Mouse (Mus musculus): ENCODE results near the gene Fezf2. TPM values are rescaled to one million over a fixed set of nuclear protein-coding genes. Genes with fewer than 3 reads are reported as not detected.

Fezf2 gene
- polyA plus RNA-seq, 1 experiment from 2014 or later, result not detected

DNA sequence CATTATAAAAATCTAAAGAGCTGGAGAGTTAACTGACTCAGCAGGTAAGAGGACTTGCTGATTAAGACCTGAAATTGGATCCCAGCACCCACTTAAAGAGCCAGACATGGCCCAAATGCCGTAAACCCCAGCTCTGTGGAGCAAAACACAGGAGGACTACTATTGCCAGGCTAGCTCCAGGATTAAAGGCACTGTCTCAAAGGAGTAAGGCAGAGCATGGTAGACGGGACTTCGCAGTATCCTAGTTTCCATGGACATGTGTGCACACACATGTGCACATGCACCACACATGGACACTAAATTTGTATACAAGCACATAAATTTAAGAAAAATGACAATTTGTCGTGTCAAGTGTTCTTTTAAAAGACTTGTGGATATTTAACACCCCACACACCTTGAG lies 47.7 kb downstream of the Fezf2 start:
- 82% methylated on average over 4 of the region's 4 CpGs for WGBS
- H3K36me3 ChIP-seq (ENCODE audit: control insufficient read depth, insufficient read depth, low read length), result no peaks in the 10 kb centered on the region
- DNase-seq (ENCODE audit: low spot score) (no peak), ATAC-seq (ENCODE audit: low FRiP score) (no peak; the same call in 1 of the 2 replicates)
- no peak overlapping the region for H3K27ac ChIP-seq (ENCODE audit: low read depth, low read length)
- H3K4me2 ChIP-seq (replicated peaks; ENCODE audit: low read depth, low read length), result no peak overlapping the region
- no peak overlapping the region for H3K9ac ChIP-seq (ENCODE audit: low read depth, low read length)
- H3K27me3 ChIP-seq (ENCODE audit: control insufficient read depth, insufficient read depth, low read length), result no peaks in the 10 kb centered on the region
- no peaks in the 10 kb centered on the region for H3K4me1 ChIP-seq (replicated peaks; ENCODE audit: control insufficient read depth, insufficient read depth, low read length)
- H3K4me3 ChIP-seq (ENCODE audit: low read depth, low read length), result no peak overlapping the region
- H3K9me3 ChIP-seq (ENCODE audit: control insufficient read depth, low read length), result no peaks in the 10 kb centered on the region

DNA sequence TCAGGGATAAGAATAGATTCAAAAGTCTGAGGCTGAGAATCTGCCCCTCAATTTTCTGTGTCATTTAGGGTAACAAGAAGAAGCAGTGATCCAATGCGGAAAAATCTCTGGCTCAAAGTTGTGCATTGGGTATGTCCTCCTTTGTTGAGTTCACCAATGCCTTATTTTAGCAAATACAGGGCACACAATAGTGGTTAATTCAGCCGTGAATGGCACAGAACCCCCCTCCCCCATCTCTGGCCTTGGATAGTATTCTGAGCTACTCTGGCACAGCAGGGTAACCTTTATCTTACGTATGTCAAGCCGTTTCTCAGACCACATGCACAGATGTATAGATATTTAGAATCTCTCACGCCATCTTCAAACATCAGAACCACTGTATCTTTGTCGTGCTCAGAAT lies 48.3 kb downstream of the Fezf2 start:
- no peak overlapping the region for H3K4me2 ChIP-seq (replicated peaks; ENCODE audit: low read depth, low read length)
- no peaks in the 10 kb centered on the region for H3K9me3 ChIP-seq (ENCODE audit: control insufficient read depth, low read length)
- H3K4me1 ChIP-seq (replicated peaks; ENCODE audit: control insufficient read depth, insufficient read depth, low read length), result no peaks in the 10 kb centered on the region
- no peaks in the 10 kb centered on the region for H3K27me3 ChIP-seq (ENCODE audit: control insufficient read depth, insufficient read depth, low read length)
- WGBS, result 45% methylated on average over 6 of the region's 6 CpGs
- H3K9ac ChIP-seq (ENCODE audit: low read depth, low read length), result no peak overlapping the region
- no peaks in the 10 kb centered on the region for H3K36me3 ChIP-seq (ENCODE audit: control insufficient read depth, insufficient read depth, low read length)
- no peak overlapping the region for H3K4me3 ChIP-seq (ENCODE audit: low read depth, low read length)
- H3K27ac ChIP-seq (ENCODE audit: low read depth, low read length), result no peak overlapping the region
- DNase-seq (ENCODE audit: low spot score) (peak; percentile 13), ATAC-seq (ENCODE audit: low FRiP score) (no peak; the same call in 1 of the 2 replicates)

DNA sequence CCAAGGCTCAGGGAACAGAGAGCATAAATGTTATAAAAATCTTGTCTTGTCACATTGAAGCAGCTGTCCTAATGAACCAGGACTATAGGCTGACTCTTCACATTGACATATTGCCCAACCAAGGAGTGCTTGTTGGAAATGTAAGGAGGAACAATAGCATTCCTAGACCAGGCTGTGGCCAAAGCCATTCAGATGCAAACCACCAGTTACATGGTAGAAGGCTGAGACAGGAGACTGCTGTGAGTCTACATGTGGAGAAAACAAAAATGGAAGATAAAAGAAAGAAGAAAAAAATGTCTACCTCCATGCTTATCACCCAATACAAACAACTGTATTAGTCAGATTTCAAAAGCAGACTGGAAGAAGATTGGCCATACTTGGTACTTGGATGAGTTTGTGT lies 48.8 kb downstream of the Fezf2 start:
- H3K36me3 ChIP-seq (ENCODE audit: control insufficient read depth, insufficient read depth, low read length), result no peaks in the 10 kb centered on the region
- H3K9me3 ChIP-seq (ENCODE audit: control insufficient read depth, low read length), result no peaks in the 10 kb centered on the region
- H3K4me3 ChIP-seq (ENCODE audit: low read depth, low read length), result no peak overlapping the region
- no peak for DNase-seq (ENCODE audit: low spot score)
- no peak overlapping the region for H3K9ac ChIP-seq (ENCODE audit: low read depth, low read length)
- no peak for ATAC-seq (ENCODE audit: low FRiP score)
- H3K27ac ChIP-seq (ENCODE audit: low read depth, low read length), result no peak overlapping the region
- H3K4me2 ChIP-seq (replicated peaks; ENCODE audit: low read depth, low read length), result no peak overlapping the region
- no peaks in the 10 kb centered on the region for H3K27me3 ChIP-seq (ENCODE audit: control insufficient read depth, insufficient read depth, low read length)
- no peaks in the 10 kb centered on the region for H3K4me1 ChIP-seq (replicated peaks; ENCODE audit: control insufficient read depth, insufficient read depth, low read length)

DNA sequence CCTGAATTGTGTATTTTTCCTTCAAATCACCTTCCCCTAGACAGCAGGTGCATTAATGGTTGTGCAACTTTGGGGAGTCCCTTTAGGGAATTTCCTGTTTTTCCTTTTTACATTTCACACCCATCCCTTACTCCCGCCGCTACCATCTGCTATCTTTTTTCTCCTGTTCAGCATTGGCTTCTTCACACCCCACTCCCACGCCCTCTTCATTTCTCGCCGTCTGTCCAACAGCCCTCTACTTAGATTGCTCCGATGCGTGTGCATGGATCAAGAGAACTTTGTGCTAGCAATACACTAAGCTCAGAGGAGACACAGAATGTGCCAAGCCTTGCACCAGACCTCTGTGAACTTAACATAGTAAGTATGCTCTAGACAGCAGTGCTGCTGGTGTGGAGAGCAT lies 51.6 kb downstream of the Fezf2 start:
- Histone ChIP-seq H3K9me3 (ENCODE audit: control insufficient read depth, low read length) (no peaks in the 10 kb centered on the region), H3K27ac (ENCODE audit: low read depth, low read length) (no peak overlapping the region), H3K36me3 (ENCODE audit: control insufficient read depth, insufficient read depth, low read length) (no peaks in the 10 kb centered on the region), H3K9ac (ENCODE audit: low read depth, low read length) (no peak overlapping the region), H3K27me3 (ENCODE audit: control insufficient read depth, insufficient read depth, low read length) (no peaks in the 10 kb centered on the region), H3K4me1 (replicated peaks; ENCODE audit: control insufficient read depth, insufficient read depth, low read length) (no peaks in the 10 kb centered on the region), H3K4me3 (ENCODE audit: low read depth, low read length) (no peak overlapping the region), H3K4me2 (replicated peaks; ENCODE audit: low read depth, low read length) (no peak overlapping the region)
- 91% methylated on average over 7 of the region's 7 CpGs for WGBS
- DNase-seq (ENCODE audit: low spot score), result no peak
- ATAC-seq (ENCODE audit: low FRiP score), result no peak

Other genes with a start within 250 kb of the Fezf2 start
- gene Gm49355, start 64.2 kb downstream of the Fezf2 start, polyA plus RNA-seq (2014; fragmentation: Nextera tagmentation; extraction: Ambion mirVana), result 0.08 and 0.23 TPM in 2 replicates
- gene 3830406C13Rik, start 64.0 kb downstream of the Fezf2 start, polyA plus RNA-seq (2014; fragmentation: Nextera tagmentation; extraction: Ambion mirVana), result 26.2 and 33.2 TPM in 2 replicates

All from hindbrain, embryonic 11.5 days (tissue).